Mouse (Mus musculus) bone marrow macrophage, adult 2 months (primary cell): ENCODE measurements at regions not wholly inside any gene's neighbourhood (a gene's known extent, or its start where the extent isn't known, plus 50 kb on each side); places are given as distances from the start of the nearest gene placed in this dataset.

Source experiments
- CTCF ChIP-seq: IDR thresholded peaks from 2 replicates; pipeline ENCODE4 v1.5.1; 2012; ENCODE audit warnings: low read depth, mild to moderate bottlenecking, low read length, moderate library complexity
- POLR2A ChIP-seq: IDR thresholded peaks from 2 replicates; pipeline ENCODE4 v1.6.1; 2012; ENCODE audit warnings: mild to moderate bottlenecking, low read depth, low read length, borderline replicate concordance

DNA sequence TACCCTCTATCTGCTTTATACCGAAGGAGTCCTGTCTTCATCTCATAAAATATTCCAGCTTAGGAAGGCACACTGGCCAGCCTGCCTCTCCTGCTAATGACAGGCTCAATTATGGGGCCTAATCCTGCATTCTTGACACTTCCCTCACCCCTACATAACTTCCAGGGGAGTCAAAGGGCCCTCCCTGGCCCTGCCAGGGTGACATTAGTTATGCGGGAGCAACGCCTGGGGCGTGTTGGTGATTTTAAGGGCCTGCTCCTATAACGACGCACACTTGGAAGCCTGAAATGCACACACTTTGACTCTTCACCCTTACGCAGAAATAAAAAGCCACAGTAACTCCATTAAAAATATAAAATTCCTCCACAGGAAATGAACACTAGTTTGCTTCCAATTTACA is 555.5 kb downstream of the Bnc2 start:
- TF ChIP-seq POLR2A = no peak
- no peak for TF ChIP-seq CTCF
